Mouse (Mus musculus): ENCODE data around the gene Ift81.

DNA sequence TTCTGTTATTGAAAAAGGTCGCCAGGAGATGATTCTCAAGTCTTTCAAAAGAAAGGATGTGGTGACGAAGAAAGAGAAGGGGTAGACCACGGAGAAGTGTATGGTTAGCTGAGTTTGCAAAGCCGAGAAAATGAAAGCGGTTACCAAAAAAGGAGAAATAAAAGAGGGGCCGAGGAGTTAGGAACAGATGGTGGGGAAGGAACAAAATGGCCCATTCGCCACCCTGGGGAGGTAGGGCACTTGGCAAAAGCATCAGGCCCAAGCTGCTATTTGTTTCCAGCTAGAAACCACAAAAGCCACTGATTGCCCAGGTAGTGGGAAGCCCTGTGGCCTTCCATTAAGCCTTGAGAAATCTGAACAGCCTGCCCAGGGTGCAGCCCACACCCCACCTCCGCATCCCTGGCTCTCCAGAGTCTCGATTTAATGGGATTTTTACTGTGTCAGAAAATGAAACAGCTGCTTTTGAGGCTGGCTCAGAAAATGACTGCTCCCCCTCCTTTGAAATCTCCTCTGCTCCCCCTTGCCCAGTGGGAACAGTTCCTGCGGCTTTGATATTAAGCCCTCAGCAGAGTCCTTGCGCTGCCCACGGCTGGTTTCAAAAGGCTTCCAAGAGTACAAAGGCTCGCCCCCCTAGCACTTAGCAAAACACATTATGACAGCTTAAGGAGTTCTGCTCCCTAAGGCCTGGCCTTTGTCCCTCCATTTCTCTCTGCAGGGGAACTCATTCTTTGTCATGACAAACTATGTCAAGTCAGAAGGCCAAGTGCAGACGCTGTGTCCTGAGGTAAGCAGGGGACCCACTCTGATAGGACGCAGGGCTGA is 39.3 kb upstream of the Ift81 start:
- no peak for TF ChIP-seq CTCF (IDR thresholded peaks at IDR 0.05; ENCODE audit: low read depth)
- TF ChIP-seq EP300 (IDR thresholded peaks at IDR 0.05; ENCODE audit: low read depth): no peak
